In the genomic region with DNA sequence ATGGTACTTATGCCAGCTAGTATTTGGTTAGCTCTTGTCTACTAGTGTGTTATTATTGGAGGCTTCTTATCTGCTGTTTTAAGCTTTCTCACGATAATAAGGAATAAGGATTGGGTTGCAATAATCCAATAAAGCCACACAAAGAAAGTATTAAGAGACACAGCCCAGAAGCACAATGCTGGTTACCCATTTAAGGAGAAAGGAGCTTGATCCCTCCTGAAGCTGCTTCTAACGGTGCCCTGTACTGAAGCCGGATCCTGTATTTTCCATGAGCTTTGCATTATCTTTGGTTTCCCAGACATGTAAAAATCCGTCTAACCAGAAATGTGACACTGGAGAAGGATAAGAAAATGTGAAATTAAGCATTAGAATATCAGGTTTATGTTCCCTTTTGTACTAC, we compare ENCODE assay signal across 23 mouse cellular contexts.
"Had no signal": no experiment of that assay in that cellular context is flagged by ENCODE, and none has a peak within 500 bp of the region (broad histone marks: within the 10 kb centered on the region; RNA-seq: fewer than 3 reads in every experiment).

No protein-coding gene starts in this region.

- DNase-seq: kidney, adult 2 months; kidney, postnatal 25 days; layer of hippocampus, adult 9-11 months; liver; lung, adult 18-20 months; lung, postnatal 10 days; lung, postnatal 36 days; right cerebral cortex, adult 18-20 months; right cerebral cortex, postnatal 14 days; spleen, adult 18-20 months; thymus, postnatal 25 days had no signal

- H3K27me3 ChIP-seq: limb, embryonic 13.5 days; liver, embryonic 12.5 days; liver, embryonic 15.5 days; lung, embryonic 15.5 days; megakaryocyte, embryonic 14.5 days; neural tube, embryonic 12.5 days; neural tube, embryonic 15.5 days; stomach, embryonic 15.5 days had no signal

- H3K9me3 ChIP-seq: limb, embryonic 10.5 days; limb, embryonic 13.5 days; liver, embryonic 12.5 days; liver, embryonic 15.5 days; lung, embryonic 15.5 days; megakaryocyte, embryonic 14.5 days; neural tube, embryonic 12.5 days; neural tube, embryonic 15.5 days; stomach, embryonic 15.5 days had no signal

- H3K4me1 ChIP-seq: limb, embryonic 10.5 days; limb, embryonic 13.5 days; liver, embryonic 12.5 days; liver, embryonic 15.5 days; lung, embryonic 15.5 days; megakaryocyte, embryonic 14.5 days; neural tube, embryonic 12.5 days; stomach, embryonic 15.5 days had no signal

- ATAC-seq: intestine, postnatal 0 days; liver, embryonic 12.5 days had no signal

- H3K27ac ChIP-seq: kidney, postnatal 0 days; layer of hippocampus, adult 2 months; limb, embryonic 10.5 days; limb, embryonic 13.5 days; liver, embryonic 12.5 days; liver, embryonic 15.5 days; lung, embryonic 15.5 days; neural tube, embryonic 12.5 days; neural tube, embryonic 15.5 days; stomach, embryonic 15.5 days had no signal

- H3K9ac ChIP-seq: limb, embryonic 13.5 days; liver, embryonic 12.5 days; liver, embryonic 15.5 days; lung, embryonic 15.5 days; neural tube, embryonic 12.5 days; neural tube, embryonic 15.5 days; stomach, embryonic 15.5 days had no signal

- H3K36me3 ChIP-seq: limb, embryonic 10.5 days; limb, embryonic 13.5 days; liver, embryonic 12.5 days; liver, embryonic 15.5 days; lung, embryonic 15.5 days; neural tube, embryonic 12.5 days; neural tube, embryonic 15.5 days; stomach, embryonic 15.5 days had no signal

- H3K4me3 ChIP-seq: layer of hippocampus, adult 2 months; limb, embryonic 10.5 days; limb, embryonic 13.5 days; liver, embryonic 12.5 days; liver, embryonic 15.5 days; lung, embryonic 15.5 days; megakaryocyte, embryonic 14.5 days; neural tube, embryonic 12.5 days; neural tube, embryonic 15.5 days; stomach, embryonic 15.5 days had no signal

- H3K4me2 ChIP-seq: limb, embryonic 13.5 days; liver, embryonic 12.5 days; liver, embryonic 15.5 days; lung, embryonic 15.5 days; neural tube, embryonic 12.5 days; neural tube, embryonic 15.5 days; stomach, embryonic 15.5 days had no signal
